Mouse (Mus musculus) liver, postnatal 0 days (tissue): Measurements from ENCODE around the gene Timm10b. TPM values are rescaled to one million over a fixed set of nuclear protein-coding genes. Genes with fewer than 3 reads are reported as not detected.

Experiments
- ATAC-seq: fragments of 200-750 bp; cut with Nextera tagmentation; 2 replicates; pipeline ENCODE4 v1.8.0; 2017; ENCODE audit warnings: mild to moderate bottlenecking, moderate library complexity
- DNase-seq: peaks from one replicate; pipeline ENCODE4 v3.0.0-alpha.2; 2016
- H3K27ac ChIP-seq: fragments of 300-500 bp; sonication (generic); 2 replicates; pipeline ENCODE4 v1.5.1; 2014; ENCODE audit warnings: antibody characterized with exemption, moderate library complexity, mild to moderate bottlenecking, low read depth
- H3K27me3 ChIP-seq: fragments of 300-500 bp; sonication (generic); 2 replicates; pipeline ENCODE4 v1.6.1; 2014; ENCODE audit warnings: low read length, control low read depth, mixed read lengths; ENCODE audit not compliant: insufficient read depth
- H3K36me3 ChIP-seq: fragments of 300-500 bp; sonication (generic); replicated peaks from 2 replicates; pipeline ENCODE4 v1.6.1; 2014; ENCODE audit warnings: mild to moderate bottlenecking, control low read depth, low read length, moderate library complexity, mixed read lengths; ENCODE audit not compliant: insufficient read depth
- H3K4me1 ChIP-seq: fragments of 300-500 bp; sonication (generic); 2 replicates; pipeline ENCODE4 v1.6.1; 2014; ENCODE audit warnings: antibody characterized with exemption, mild to moderate bottlenecking, control low read depth; ENCODE audit not compliant: insufficient read depth
- H3K4me2 ChIP-seq: fragments of 300-500 bp; sonication (generic); 2 replicates; pipeline ENCODE4 v1.6.1; 2014; ENCODE audit warnings: low read depth, mild to moderate bottlenecking, low read length, moderate library complexity, mixed read lengths
- H3K4me3 ChIP-seq: fragments of 300-500 bp; sonication (generic); 2 replicates; pipeline ENCODE4 v1.5.1; 2014; ENCODE audit warnings: low read depth, low read length
- H3K9ac ChIP-seq: fragments of 300-500 bp; sonication (generic); replicated peaks from 2 replicates; pipeline ENCODE4 v1.6.1; 2014; ENCODE audit warnings: mild to moderate bottlenecking, moderate library complexity
- H3K9me3 ChIP-seq: fragments of 300-500 bp; sonication (generic); 2 replicates; pipeline ENCODE4 v1.6.1; 2016; ENCODE audit warnings: mild to moderate bottlenecking, control low read depth, low read length, mixed read lengths
- CTCF ChIP-seq: sonication (generic); IDR thresholded peaks from 2 replicates; pipeline ENCODE4 v1.5.1; 2016; ENCODE audit warnings: antibody characterized with exemption, low read depth
- EP300 ChIP-seq: IDR thresholded peaks from 2 replicates; pipeline ENCODE4 v1.6.1; 2016; ENCODE audit warnings: antibody characterized with exemption, low read depth, mild to moderate bottlenecking
- WGBS: fragments of 180-500 bp; shearing (Covaris S2); extraction: QIAGEN DNeasy Blood & Tissue Kit; methylation state at CpG from one replicate; pipeline ENCODE4 v1.1.7; 2014; ENCODE audit not compliant: insufficient replicate concordance; 5-methylcytosine and 5-hydroxymethylcytosine counted together
- polyA plus RNA-seq: library from polyadenylated mRNA; unstranded; fragments of >200 nt; fragmentation: Nextera tagmentation; extraction: Ambion mirVana; gene quantifications from 2 replicates; pipeline ENCODE4 v1.2.1, GENCODE M21; 2015

Gene Timm10b
- polyA plus RNA-seq, 1 experiment from 2014 or later: 121 TPM

- H3K36me3 ChIP-seq: 0 out of 2 replicates have a peak, but pooled peaks cover under 1% of the 10 kb centered on the region
- WGBS: 79% methylated on average over 6 of the region's 6 CpGs
- H3K27me3 ChIP-seq: no peaks in the 10 kb centered on the region
- H3K9me3 ChIP-seq: no peaks in the 10 kb centered on the region
- H3K9ac ChIP-seq: no peak overlapping the region
- no peak for ATAC-seq
- no peaks in the 10 kb centered on the region for H3K4me1 ChIP-seq
- H3K4me2 ChIP-seq: no peak overlapping the region
- no peak overlapping the region for H3K4me3 ChIP-seq
- no peak for DNase-seq
- no peak overlapping the region for H3K27ac ChIP-seq
- TF ChIP-seq CTCF: no peak
- no peak for TF ChIP-seq EP300
These were observed 14.5 kb upstream of the Timm10b start for GRCm38 (mm10) chr7:105625397-105625796.

DNA sequence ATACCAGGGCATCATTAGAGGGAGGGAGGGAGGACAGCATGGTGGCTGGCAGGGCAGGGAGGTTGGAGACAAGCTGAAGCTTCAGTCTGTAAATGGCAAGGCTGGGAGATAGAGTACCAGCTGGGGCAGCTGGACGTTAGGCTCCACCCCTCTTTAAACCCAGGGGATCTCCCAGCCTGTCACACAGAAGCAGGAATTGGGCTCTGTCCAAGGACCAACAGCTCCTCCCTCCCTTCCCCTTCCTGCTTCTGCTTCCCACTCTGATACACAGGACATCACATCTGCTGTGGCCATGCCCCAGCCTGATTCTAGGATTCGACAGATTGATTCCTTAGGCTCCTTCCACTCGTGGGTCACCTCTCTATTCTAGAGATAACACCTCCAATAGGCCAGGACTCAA is 11.2 kb upstream of the Timm10b start:
- Histone ChIP-seq H3K9ac (no peak overlapping the region), H3K4me1 (peaks cover under 1% of the 10 kb centered on the region; the same call in 1 of the 2 replicates), H3K27me3 (no peaks in the 10 kb centered on the region), H3K9me3 (no peaks in the 10 kb centered on the region), H3K27ac (no peak overlapping the region), H3K36me3 (no peaks in the 10 kb centered on the region), H3K4me2 (no peak overlapping the region), H3K4me3 (no peak overlapping the region)
- TF ChIP-seq EP300 (no peak), CTCF (no peak)
- DNase-seq (no peak), ATAC-seq (no peak)
- WGBS: 35% methylated on average over 3 of the region's 3 CpGs

GRCm38 (mm10) chr7:105632551-105632972 is 7.3 kb upstream of the Timm10b start:
- WGBS: 32% methylated on average over 4 of the region's 4 CpGs
- DNase-seq (no peak), ATAC-seq (no peak)
- Histone ChIP-seq H3K27me3 (no peaks in the 10 kb centered on the region), H3K36me3 (peaks cover 13% of the 10 kb centered on the region), H3K4me1 (peaks cover 5% of the 10 kb centered on the region), H3K4me3 (peak overlapping the region; percentile 71), H3K27ac (no peak overlapping the region), H3K4me2 (peak overlapping the region; percentile 97), H3K9me3 (no peaks in the 10 kb centered on the region), H3K9ac (peak overlapping the region; percentile 74; the same call in 1 of the 2 replicates)
- TF ChIP-seq CTCF (no peak), EP300 (no peak)

DNA sequence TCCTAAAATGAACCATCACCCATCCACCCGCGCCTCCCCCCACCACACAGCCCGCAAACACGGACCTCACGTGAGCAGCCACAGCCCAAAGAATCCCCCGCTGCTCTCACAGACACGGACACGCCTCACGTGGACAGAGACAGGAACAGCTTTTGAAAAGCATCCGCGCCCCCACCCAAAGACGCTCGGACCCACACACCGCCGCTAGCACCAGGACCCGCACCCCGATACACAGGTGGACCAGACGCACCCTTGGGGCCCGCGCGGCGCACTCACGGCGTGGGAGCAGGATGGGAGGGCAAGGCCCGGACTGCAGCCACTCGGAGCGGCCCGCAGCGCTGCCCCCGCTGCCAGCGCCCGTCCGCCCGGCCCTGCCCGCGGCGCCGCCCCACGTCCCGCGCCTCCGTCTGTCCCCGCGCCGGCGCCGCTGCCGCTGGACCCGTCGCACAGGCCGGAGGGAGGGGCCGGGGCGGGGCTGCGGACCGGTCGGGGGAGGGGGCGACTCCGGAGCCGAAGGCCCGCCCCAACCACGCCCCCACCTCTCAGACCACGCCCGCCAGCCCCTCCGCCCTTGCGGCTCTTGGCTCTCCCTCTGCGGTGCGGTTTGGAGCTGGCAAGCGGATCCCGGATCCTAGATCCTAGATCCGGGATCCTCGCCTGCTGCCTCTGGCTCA is 6.6 kb upstream of the Timm10b start, which contains the start of gene Trim3:
Gene Trim3 (minus strand): TSS at position 445 of the 674 bp plus-strand sequence.
- under 1% methylated on average over 70 of the region's 71 CpGs for WGBS
- peak; percentile 95 for ATAC-seq
- TF ChIP-seq EP300: no peak
- no peak for TF ChIP-seq CTCF
- peak within 1 kb of the TSS; percentile 97 for H3K4me2 ChIP-seq
- peak within 1 kb of the TSS; percentile 74 for H3K9ac ChIP-seq
- peak within 1 kb of the TSS; percentile 71 for H3K4me3 ChIP-seq
- H3K27ac ChIP-seq: no peak within 1 kb of the TSS
- no peaks in the 10 kb centered on the region for H3K9me3 ChIP-seq
- peak; percentile 91 for DNase-seq
- no peaks in the 10 kb centered on the region for H3K27me3 ChIP-seq
- peaks cover 5% of the 10 kb centered on the region for H3K4me1 ChIP-seq
- H3K36me3 ChIP-seq: peaks cover 18% of the 10 kb centered on the region

DNA sequence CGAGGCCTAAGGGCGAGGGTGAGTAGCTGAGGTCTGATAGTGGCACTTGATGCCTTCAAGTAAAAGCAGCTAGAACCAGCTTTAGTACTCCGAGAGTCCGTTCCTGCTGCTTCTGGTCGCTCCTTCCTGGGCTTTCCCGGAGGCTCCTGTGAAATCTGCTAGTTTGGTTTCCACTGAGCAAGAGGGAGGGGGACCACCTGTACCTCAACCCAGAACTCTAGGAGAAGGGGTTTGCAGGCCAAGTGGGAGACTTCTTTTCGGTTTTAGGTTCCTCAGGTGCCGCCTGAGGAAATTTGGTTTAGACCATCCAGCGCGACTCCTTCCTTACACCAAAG is 6.1 kb upstream of the Timm10b start:
- H3K4me3 ChIP-seq: peak overlapping the region; percentile 71
- H3K27ac ChIP-seq: no peak overlapping the region
- peak overlapping the region; percentile 74 for H3K9ac ChIP-seq
- ATAC-seq (no peak), DNase-seq (no peak)
- TF ChIP-seq CTCF (no peak), EP300 (no peak)
- no peaks in the 10 kb centered on the region for H3K27me3 ChIP-seq
- H3K36me3 ChIP-seq: peaks cover 18% of the 10 kb centered on the region
- WGBS: 3% methylated on average over 10 of the region's 10 CpGs
- no peaks in the 10 kb centered on the region for H3K9me3 ChIP-seq
- peak overlapping the region; percentile 97 for H3K4me2 ChIP-seq
- H3K4me1 ChIP-seq: peaks cover 6% of the 10 kb centered on the region

- Histone ChIP-seq H3K36me3 (peaks cover 18% of the 10 kb centered on the region), H3K27me3 (no peaks in the 10 kb centered on the region), H3K4me3 (peak overlapping the region; percentile 71; the same call in 1 of the 2 replicates), H3K27ac (no peak overlapping the region), H3K4me1 (peaks cover 10% of the 10 kb centered on the region), H3K4me2 (peak overlapping the region; percentile 97), H3K9me3 (no peaks in the 10 kb centered on the region), H3K9ac (no peak overlapping the region)
- no peak for ATAC-seq
- TF ChIP-seq EP300 (no peak), CTCF (no peak)
- no peak for DNase-seq
- WGBS: 50% methylated on average over 9 of the region's 9 CpGs
These were observed 5.5 kb upstream of the Timm10b start for GRCm38 (mm10) chr7:105634272-105634920.
